Mouse (Mus musculus) effector memory CD4-positive, alpha-beta T cell, adult 5 months (primary cell): ENCODE results near the gene Tbc1d25. TPM values are rescaled to one million over a fixed set of nuclear protein-coding genes. Genes with fewer than 3 reads are reported as not detected.

ENCODE experiments used
- polyA plus RNA-seq: library from polyadenylated mRNA; unstranded; fragments of 100-300 nt; shearing (Covaris generic); gene quantifications from one replicate; pipeline ENCODE4 v1.2.1, GENCODE M21; 2017

Tbc1d25 gene
- 31.8 TPM for polyA plus RNA-seq

GRCm38 (mm10) chrX:8175504-8176385 is at the start of gene Tbc1d25:
Tbc1d25 (minus strand) TSS chrX:8176181.

GRCm38 (mm10) chrX:8206015-8206693 is 30.2 kb upstream of the Tbc1d25 start, which contains the start of gene Porcn:
Porcn (minus strand) TSS chrX:8206525.

DNA sequence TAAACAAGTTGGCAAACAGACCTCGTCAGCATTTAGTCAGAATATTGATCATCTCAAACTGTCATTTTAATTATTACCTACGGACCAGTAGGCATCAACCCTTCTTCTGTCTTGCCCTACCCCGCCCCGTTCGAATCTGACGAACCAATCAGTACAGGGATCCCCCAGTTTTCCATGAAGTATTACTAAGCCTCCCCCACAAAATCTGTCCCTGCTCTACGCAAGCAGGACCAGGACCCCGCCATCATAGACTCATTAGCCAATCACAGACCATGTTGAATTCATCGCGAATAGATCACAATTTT is 17.4 kb upstream of the Tbc1d25 start, which contains the start of gene Ebp:
Gene Ebp (minus strand): TSS at position 94 of the 305 bp plus-strand sequence.

GRCm38 (mm10) chrX:8145153-8145991 is 30.6 kb downstream of the Tbc1d25 start, which contains the start of gene Rbm3:
Rbm3 (minus strand) TSS chrX:8145880.

GRCm38 (mm10) chrX:8132017-8132976 is 43.7 kb downstream of the Tbc1d25 start, which contains the start of gene Wdr13:
Wdr13 (minus strand) TSS chrX:8132892.

Other genes starting within 250 kb of the Tbc1d25 start
- gene Eras, start 247.6 kb downstream of the Tbc1d25 start, polyA plus RNA-seq = not detected
- gene Hdac6, start 228.3 kb downstream of the Tbc1d25 start, polyA plus RNA-seq = 12.9 TPM
- not detected for gene Gata1, start 198.1 kb downstream of the Tbc1d25 start, polyA plus RNA-seq
- gene Glod5, start 157.7 kb downstream of the Tbc1d25 start, polyA plus RNA-seq = not detected
- 22.0 TPM for gene Suv39h1, start 101.4 kb downstream of the Tbc1d25 start, polyA plus RNA-seq
- gene Was, start 85.7 kb downstream of the Tbc1d25 start, polyA plus RNA-seq = 51.5 TPM
- gene Wdr13, start 43.3 kb downstream of the Tbc1d25 start, polyA plus RNA-seq = 19.5 TPM
- 967 TPM for gene Rbm3, start 30.3 kb downstream of the Tbc1d25 start, polyA plus RNA-seq
- 55.6 TPM for gene Ebp, start 17.3 kb upstream of the Tbc1d25 start, polyA plus RNA-seq
- gene Porcn, start 30.3 kb upstream of the Tbc1d25 start, polyA plus RNA-seq = not detected
- gene Ftsj1, start 76.2 kb upstream of the Tbc1d25 start, polyA plus RNA-seq = 13.9 TPM
- gene Slc38a5, start 95.0 kb upstream of the Tbc1d25 start, polyA plus RNA-seq = not detected
- gene Ssxb10, start 151.2 kb upstream of the Tbc1d25 start, polyA plus RNA-seq = not detected
- not detected for gene Ssxb9, start 190.8 kb upstream of the Tbc1d25 start, polyA plus RNA-seq
- gene Ssxb1, start 237.1 kb upstream of the Tbc1d25 start, polyA plus RNA-seq = not detected